Mouse (Mus musculus) T-helper 17 cell (primary cell): ENCODE results near the gene Cx3cl1.

Experiments used
- in situ Hi-C, 2 experiments: fragments of 300-600 bp; cut with MboI, MseI; formaldehyde crosslinking; loops; 1 replicate in 1 of 2; 2 replicates in 1 of 2; pipeline ENCODE4 v1.15.1; 2025; ENCODE audit warnings: high pct_unique_total_duplicates in 2 of 2

Gene Cx3cl1

DNA sequence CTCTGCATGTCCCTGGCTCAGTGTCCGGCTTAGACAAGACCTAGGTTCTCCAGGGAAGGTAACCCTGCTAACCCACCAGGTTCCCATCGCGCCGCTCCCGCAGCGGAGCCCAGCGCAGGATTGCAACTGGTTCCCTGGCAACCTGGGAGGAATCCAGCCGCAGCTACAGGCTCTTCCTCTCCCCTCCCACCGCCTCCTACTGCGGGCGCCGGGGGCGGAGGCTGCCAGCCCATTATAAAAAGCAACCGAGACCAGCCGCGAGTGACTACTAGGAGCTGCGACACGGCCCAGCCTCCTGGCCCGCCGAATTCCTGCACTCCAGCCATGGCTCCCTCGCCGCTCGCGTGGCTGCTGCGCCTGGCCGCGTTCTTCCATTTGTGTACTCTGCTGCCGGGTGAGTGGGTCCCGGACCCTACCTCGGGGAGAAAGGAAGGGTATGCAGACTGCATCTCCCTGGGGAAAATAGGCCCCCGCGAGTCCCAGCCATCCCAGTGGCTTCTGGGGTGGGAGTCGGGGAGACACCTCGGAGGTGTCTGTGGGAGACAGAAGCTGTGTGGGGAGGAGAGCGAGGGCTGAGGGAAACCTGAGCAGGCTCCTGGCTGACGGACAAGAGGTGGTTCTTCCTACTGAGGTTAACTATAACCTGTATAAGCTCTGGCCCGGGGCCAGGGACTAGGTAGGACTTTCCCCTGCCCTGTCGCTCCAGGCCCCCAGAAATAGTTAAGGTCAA is at the start of gene Cx3cl1:
TSS of gene Cx3cl1 (plus strand) at position 69 of the 730 bp plus-strand sequence.
- in situ Hi-C loops: no loop called here

DNA sequence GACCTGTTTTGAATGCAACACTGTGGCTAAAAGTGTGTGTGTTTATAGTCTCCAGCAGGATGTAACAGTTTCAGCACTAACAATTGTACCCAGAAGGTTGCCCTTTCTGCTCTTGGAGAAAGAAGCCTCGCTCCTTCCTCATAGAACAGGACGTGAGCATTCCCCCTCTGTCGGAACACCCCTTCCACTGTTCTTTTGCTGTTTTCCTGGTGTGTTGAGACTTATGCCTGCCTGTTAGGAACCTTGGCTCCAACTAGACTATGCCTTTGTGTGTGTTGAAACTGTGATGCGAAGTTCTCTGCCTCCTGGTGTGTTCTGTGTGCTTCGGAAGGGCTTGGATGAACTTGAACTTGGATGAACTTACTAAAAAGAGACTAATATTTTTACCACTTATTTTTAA is 45.8 kb upstream of the Cx3cl1 start:
- in situ Hi-C loops: no loop called here

DNA sequence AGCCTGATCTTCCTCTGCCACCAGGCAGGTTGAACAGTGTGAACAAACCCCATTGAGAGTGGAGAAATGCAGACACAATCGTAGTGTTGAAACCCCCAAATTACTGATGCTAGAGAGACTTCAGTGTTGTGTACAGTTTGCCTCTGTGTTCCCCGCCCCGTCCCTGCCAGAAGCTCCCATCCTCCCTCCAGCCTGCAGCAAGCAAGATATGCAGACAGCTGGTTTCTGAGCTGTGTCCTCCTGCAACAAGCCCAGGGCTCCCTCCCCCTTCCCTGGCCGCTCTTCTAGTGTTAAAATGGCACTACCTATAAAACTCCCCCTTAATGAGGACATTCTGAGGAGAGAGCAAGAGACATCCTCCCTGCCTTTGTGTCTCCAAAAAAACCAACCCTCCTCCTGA is 42.5 kb upstream of the Cx3cl1 start:
- in situ Hi-C loops: no loop called here

DNA sequence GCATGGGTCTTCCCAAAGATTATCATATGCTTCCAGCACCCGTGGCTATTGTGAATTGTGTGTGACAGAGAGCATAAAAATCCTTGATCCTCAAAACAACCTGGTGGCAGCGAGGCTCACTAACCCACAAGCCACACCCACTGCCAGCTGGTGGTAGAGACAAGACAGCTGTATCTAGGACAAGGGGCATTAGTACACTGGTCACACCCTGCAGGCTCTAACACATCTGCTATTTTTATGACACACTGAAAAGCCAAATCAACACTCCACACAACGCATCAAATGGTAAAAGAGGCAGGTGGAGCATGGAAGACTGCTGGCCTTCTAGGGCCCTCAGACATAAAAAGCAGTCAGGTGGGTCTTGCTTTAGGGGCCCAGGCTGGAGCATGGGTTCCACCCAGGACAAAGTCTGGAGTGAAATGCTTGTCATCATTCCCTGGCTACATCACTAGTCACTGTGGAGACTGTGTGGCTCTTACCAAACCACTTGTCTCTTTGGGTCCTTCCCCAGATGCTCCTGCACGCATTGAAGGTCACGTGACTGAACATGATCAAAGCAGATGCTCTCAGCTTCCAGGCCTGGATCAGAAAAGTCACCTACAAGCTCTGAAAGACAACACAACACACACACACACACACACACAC is 37.9 kb upstream of the Cx3cl1 start:
- in situ Hi-C loops: no loop called here

DNA sequence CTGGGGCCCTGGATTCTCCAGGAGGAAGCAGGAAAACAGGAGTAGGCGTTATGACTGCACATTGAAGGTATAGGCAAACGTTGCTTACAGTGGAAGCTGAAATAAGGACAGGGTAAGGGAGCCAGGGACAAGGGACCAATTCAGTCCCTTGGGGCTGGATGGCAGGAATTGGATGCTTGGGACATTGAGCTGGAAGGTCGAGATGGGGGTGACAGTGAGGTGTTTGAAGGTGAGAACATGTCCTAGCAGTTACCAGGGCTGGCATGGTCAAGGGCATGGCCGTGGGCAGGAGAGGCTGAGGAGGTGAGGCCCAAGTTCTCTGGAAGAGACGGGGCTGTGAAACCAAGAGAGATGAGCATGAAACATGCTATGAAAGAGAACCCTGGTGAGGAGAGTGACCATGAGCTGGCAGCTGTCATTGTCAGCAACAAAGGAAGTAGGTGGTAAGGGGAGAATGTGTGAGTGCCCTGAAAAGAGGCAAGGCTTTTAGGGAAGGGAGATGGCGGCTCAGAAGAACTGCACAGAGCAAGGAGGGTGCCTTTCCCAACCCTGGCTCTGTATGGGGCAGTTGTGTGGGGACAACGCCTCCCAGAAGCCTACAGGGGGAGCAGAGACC is 37.0 kb upstream of the Cx3cl1 start:
- in situ Hi-C loops: no loop called here

DNA sequence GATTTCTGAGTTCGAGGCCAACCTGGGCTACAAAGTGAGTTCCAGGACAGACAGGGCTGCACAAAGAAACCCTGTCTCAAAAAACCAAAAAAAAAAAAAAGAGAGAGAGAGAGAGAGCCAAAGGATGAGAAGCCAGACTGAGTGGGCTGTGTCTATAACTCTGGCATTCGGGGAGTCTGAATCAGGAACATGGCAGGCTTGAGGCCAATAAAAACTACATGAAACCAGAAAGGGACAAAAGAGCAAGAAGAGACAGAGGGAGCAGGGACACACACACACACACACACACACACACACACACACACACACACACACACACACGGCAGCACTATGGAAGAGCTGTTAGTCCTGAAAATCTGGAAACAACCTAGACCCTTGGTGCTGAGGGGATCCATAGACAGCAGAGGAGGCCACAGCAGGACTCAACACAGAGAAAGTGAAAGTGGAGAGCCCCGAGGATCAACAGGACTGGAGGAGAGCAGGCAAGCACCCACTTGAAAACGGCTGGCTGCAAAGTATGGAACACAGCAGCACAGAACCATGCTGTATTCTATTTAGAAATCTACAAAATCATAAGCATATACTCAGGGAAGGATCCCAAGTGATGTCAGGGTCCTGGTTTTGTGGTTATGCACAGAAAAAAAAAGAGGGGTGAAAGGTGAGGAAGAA is 36.2 kb upstream of the Cx3cl1 start:
- in situ Hi-C loops: no loop called here

DNA sequence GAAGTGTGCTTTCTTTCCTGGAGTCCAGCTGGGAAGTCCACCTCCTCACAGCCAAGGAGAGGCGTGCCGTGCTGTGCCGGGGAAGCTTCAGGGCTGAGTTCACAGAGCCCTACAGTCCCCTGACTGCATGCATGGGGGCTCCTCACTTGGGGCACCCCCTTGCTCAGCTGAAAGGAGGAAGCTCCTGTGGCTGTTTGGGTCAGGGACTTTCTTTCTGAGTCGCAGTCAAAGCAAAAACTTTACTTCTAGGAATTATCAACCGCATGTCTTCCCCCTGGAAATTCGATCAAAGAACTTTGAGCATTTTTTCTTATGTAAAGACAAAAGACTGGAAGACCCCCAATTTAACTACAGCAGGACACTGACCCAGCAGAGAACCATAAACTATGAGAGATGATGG is 32.0 kb upstream of the Cx3cl1 start:
- in situ Hi-C loops: no loop called here

DNA sequence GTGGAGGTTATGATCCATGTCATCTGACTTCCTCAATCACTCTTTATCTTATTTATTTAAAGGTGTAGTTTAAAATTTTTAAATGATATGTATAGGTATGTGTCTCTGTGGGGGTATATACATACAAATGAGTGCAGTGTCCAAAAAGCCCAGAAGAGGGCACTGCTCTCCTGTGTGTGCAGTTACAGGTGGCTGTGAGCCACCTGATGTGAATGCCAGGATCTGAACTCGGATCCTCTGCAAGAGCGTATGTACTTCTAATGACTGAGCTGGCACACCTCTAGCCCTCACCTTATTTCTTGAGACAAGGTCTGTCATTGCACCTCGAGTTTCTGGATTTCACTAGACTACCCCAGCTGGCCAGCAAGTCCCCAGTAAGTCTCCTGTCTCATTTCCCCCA is 31.2 kb upstream of the Cx3cl1 start:
- in situ Hi-C loops: no loop called here

DNA sequence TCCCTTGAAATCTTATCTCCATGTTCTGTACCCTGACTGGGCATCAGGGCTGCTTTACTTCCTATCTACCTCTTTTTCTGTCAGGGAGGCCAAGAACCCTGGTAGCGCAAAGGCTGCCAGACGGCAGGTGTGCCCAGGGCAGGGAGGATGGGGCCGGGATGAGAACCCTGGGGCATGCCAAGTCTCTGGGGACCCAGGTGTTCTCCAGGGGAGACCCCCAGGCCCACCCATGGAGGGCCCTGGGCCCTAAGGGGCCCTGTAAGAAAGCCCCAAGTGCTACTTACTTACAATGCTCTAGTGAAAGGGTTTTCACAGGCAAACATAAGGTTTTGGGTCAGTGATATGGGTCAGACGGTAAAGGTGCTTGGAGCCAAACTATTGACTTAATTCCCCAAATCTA is 30.1 kb upstream of the Cx3cl1 start:
- in situ Hi-C loops: no loop called here

DNA sequence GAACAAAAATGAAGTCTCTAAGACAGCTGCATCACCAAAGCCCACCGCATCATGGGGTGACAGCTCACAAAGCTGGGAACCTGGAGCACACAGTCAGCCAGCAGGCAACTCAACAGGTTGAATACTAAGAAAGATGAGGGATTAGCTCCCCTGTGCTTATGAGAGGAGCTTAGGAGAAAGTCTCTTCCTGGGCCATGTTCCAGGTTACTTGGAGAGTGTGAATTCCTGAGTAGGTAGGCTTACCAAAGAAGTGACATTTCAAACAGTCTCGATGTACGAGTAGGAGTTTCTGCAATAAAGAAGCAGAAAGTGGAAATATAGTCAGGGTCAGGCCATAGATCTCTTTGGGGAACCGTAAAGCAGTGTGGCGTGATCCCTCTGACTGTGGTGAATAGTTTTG is 27.3 kb upstream of the Cx3cl1 start:
- in situ Hi-C loops: no loop called here

DNA sequence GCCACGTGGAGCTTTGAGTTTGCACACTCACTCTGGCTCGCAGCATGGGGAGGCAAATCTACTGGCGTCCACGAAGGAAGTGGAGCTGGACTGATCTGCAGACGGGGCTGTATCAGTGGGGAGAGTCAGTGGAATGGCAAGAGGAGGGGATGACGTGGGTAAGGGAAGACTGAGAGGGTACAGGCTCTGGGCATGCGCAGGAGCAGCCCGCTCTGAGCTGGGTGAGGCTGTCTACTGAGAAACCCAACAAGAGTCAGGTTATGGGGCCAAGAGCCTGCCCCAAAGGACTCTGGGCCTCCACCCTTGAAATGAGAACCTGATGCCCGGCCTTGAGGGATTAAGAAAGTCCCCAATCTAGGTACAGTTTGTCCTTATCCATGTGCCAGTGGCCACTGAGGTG is 26.8 kb upstream of the Cx3cl1 start:
- in situ Hi-C loops: no loop called here

DNA sequence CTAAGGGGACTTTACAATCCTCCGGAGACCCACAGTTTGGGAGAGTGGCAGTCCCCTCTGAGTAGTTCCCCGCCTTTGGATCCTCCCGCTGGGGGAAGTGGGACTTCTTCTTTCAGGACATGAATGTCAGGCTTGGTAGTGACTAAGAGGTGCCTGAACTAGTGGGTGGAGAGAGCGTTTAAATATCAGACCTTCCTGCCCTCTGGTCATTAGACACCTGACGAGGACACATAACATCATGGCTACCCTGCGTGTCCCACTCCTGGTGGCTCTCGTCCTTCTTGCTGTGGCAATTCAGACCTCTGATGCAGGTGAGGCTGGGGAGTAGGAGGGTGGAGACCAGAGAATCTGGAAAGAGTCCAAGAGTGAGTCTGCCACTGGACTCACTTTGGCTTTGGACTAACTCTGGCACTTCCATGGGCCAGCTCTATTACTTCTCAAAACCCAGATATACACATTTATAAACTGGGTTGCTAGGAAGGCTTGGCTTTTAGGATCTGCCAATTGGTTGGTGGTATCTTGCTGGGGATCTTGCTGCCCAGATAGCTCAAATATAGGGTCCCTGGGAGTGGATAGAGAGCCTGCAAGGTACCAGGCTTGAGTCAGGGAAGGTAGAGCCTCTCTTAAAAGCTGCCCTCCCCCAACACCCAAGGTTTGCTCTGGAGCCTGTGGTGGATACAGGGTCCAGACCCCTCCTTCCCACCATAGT is 26.2 kb upstream of the Cx3cl1 start, which contains the start of gene Ccl22:
TSS of gene Ccl22 (plus strand) at position 115 of the 709 bp plus-strand sequence.
- in situ Hi-C loops: no loop called here

DNA sequence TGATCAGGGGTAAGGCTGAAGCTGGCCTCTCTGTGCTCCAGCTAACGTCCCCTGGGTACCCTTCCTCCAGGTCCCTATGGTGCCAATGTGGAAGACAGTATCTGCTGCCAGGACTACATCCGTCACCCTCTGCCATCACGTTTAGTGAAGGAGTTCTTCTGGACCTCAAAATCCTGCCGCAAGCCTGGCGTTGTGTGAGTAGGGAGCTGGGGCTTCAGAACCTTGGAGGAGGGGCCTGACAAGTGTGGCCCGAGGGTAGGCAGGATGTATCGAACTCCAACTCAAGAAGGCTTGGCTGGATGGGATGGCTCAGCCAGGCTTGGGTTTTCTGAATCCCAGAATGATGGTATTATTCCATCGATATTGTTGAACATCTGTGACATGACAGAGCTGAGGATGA is 25.0 kb upstream of the Cx3cl1 start:
- in situ Hi-C loops: no loop called here

DNA sequence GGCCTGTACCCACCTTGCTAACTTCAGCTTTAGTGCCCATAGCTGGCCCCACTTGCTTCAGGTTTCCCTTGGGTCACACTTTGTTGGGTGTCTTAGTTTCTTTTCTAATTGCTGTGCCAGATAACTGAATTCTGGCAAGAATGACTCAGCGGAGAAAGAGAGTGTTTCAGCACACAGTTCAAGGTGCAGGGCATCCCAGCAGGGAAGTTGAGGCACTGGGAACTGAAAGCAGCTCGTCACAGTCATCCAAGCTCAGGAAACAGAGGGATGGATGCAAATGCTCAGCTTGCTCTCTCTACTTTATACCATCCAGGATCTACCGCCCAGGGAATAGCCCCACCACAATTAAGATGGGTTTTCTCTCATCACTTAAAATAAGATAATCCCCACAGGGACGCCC is 23.4 kb upstream of the Cx3cl1 start:
- in situ Hi-C loops: no loop called here

DNA sequence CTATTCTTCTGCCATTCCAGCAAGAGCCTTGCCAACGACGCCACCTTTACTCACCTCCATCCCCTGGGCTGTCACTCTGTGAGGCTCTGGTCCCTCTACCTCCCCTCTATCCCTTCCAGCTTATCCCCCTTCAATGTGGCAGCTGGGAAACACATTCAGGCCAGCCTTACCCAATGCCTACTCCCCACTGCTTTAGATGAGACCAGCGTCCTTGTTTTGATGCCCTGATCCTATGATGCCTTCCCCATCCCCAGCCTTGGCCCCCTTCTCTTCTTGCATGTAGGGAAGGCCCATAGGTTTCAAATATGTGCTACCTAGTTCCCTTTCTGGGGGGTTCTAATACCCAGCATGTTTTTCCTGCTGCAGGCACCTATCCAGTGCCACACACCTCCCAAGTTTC is 21.9 kb upstream of the Cx3cl1 start:
- in situ Hi-C loops: no loop called here

DNA sequence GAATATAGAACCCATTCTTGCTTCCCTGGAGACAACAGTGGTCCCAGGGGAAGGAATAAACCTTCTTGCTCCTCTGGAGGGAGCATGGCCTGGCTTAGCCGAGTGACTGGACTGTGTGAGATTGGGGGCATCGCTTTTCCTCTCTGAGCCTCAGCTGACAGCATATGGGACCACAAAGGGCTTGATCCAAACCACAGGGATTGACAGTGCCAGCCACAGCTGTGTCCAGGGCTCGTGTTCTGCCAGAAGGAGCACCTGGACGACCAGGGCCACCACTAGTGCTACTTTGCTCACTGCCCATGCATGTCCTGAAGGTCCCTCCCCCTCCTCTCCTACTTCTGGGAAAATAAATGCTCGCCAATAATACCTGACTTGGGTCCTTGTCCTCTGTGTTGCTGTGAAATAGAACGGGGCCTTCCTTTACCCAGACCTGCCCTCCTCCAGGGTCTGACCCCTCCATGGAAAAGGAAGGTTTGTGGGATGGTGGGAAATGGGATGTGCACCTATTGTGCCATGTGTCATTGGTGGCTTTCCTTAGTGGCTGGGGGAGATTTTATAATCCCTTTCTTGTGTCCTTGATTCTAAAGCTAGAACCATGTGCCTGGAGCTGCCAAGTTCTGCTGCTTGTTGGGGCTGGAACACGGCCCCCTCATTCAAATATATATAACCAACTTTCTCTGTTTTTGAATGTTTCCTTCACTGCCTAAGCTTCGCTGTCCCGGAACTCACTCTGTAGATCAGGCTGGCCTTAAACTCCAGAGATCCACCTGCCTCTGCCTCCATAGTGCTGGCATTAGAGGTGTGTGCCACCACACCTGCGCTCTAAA is 20.6 kb upstream of the Cx3cl1 start:
- in situ Hi-C loops: no loop called here

DNA sequence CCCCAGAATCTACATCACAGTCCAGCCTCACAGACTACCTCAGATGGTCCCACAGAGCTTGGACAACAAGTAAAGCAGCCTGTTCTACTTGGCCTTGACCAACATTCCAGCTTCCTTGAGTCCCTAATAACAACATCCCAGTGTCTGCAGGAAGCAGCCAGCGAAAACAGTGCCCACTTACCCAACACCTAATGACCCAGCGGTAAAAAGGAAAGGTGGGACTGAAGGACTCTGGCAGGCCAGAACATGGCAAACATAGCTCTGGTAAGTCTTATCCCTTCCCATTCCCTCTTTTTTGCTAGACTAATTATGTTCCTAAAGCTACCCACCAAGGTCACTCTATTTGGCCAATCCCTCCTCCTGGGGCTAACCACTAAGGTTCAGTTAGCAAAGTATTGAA is 17.8 kb upstream of the Cx3cl1 start:
- in situ Hi-C loops: no loop called here

DNA sequence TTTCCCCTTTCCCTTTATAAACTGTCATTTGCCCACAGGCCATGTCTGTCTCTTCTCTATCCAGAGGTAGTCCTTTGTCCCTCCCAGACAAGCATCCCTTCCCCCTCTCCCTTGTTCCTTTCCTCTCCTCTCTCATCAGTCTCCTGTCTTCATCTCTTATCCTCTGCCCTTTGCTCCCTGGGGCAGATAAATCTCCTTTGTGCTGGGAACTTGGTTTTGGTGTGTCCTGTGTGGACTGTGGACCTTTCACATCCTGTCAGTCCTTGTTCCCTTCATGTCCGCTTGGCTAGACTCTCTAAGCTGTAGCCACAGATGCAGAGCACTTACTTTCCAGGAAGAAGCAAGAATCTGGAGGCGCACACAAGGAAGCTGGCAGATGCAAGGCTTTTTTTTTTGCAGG is 17.3 kb upstream of the Cx3cl1 start:
- in situ Hi-C loops: no loop called here

DNA sequence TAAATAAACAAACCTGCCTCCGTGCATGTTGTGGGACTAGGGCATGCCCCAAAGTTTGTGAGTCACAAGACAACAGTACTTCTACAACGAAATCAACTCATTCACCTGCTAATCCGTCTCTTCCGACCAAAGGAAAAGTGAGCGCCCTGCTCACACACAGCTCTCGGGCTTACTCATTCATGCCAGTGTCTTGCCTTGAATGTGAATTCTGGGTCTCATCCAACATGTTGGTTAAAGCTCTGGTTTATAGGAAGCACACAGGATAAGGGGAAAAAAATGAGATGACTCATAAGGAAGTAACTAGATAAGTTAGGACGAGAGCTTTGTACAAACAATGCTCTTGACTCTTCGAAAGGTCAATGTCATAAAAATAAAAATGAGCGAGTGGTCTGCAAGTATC is 4.8 kb upstream of the Cx3cl1 start:
- in situ Hi-C loops: no loop called here

DNA sequence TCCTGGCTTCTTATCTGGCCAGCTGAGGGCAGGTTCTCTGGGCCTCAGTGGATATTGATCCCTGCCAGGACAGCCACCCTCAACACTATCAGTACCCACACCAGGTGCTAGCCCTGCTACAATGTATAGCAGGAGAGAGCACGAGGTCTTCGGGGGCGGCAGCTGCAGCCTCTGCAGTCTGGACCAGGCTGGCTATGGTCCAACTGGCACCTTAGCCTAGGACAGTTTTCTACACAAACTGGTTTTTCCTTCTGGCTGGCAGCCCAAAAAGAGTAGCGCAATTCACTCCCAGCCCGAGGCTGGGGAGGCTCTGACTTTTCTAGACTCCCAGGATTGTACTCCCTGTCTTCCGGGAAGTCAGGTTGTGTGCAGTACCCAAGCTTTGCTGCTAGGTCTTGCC is 864 bp upstream of the Cx3cl1 start:
- in situ Hi-C loops: no loop called here

DNA sequence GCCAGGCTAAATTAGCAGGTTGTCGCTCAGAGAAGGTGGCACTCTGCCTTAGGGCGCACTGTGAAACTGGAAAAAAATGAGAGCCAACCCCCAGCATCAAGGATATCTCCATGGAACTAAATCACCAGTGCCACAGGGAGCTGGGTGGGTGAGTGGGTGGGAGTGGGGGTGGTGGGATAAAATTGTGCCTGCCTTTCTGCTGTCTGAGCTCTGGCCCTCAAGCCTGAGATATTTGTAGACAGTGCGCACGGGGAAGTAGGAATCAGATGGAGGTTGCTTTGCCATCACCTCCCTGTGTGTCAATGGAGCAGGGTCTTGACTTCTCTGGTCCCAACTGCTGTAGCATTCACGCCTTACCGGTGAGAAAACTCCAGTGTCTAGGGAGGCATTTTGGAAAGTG is 1.2 kb downstream of the Cx3cl1 start:
- in situ Hi-C loops: no loop called here
